Mouse (Mus musculus): Measurements from ENCODE around the gene Zdhhc19. TPM values are rescaled to one million over a fixed set of nuclear protein-coding genes. Genes with fewer than 3 reads are reported as not detected.

Gene Zdhhc19
- polyA plus RNA-seq, 1 experiment from 2014 or later: not detected

- Histone ChIP-seq H3K36me3 (ENCODE audit: control insufficient read depth, insufficient read depth, low read length) (no peaks in the 10 kb centered on the region), H3K4me1 (ENCODE audit: control insufficient read depth, insufficient read depth, low read length) (no peaks in the 10 kb centered on the region), H3K9me3 (ENCODE audit: control insufficient read depth, low read length) (no peaks in the 10 kb centered on the region), H3K27ac (ENCODE audit: low read depth, low read length) (no peak overlapping the region), H3K27me3 (ENCODE audit: control insufficient read depth, insufficient read depth, low read length) (no peaks in the 10 kb centered on the region), H3K4me2 (no peak overlapping the region), H3K4me3 (ENCODE audit: low read depth, low read length) (no peak overlapping the region), H3K9ac (ENCODE audit: low read length) (no peak overlapping the region)
- ATAC-seq (ENCODE audit: low FRiP score): no peak
- WGBS: 75% methylated on average over 3 of the region's 3 CpGs
- no peak for DNase-seq (ENCODE audit: low spot score, missing footprints)
Observed at GRCm38 (mm10) chr16:32555588-32555987, 59.5 kb downstream of the Zdhhc19 start.

DNA sequence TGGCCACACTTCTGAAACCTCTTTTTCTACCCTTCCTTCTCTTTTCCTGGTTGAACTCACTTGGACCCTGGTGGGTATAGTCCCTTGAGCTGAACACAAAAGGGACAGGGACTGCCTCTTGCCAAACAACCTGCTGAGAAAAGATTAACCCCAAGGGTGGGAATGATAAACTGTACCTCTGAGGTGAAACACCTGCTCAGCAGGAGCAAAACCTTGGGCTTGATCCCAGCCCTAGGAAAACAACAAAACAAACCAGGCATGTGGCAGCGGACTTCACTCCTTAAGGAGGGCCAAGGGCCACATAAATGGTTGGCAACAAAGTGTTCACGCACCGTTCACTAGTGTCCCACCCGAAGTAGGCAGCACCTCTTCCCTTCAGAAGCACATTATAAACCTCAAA, 63.4 kb downstream of the Zdhhc19 start:
- DNase-seq (ENCODE audit: low spot score, missing footprints) (no peak), ATAC-seq (ENCODE audit: low FRiP score) (no peak)
- Histone ChIP-seq H3K4me2 (no peak overlapping the region), H3K27ac (ENCODE audit: low read depth, low read length) (no peak overlapping the region), H3K36me3 (ENCODE audit: control insufficient read depth, insufficient read depth, low read length) (no peaks in the 10 kb centered on the region), H3K9me3 (ENCODE audit: control insufficient read depth, low read length) (no peaks in the 10 kb centered on the region), H3K4me3 (ENCODE audit: low read depth, low read length) (no peak overlapping the region), H3K9ac (ENCODE audit: low read length) (no peak overlapping the region), H3K4me1 (ENCODE audit: control insufficient read depth, insufficient read depth, low read length) (no peaks in the 10 kb centered on the region), H3K27me3 (ENCODE audit: control insufficient read depth, insufficient read depth, low read length) (no peaks in the 10 kb centered on the region)
- WGBS: 73% methylated on average over 4 of the region's 4 CpGs

DNA sequence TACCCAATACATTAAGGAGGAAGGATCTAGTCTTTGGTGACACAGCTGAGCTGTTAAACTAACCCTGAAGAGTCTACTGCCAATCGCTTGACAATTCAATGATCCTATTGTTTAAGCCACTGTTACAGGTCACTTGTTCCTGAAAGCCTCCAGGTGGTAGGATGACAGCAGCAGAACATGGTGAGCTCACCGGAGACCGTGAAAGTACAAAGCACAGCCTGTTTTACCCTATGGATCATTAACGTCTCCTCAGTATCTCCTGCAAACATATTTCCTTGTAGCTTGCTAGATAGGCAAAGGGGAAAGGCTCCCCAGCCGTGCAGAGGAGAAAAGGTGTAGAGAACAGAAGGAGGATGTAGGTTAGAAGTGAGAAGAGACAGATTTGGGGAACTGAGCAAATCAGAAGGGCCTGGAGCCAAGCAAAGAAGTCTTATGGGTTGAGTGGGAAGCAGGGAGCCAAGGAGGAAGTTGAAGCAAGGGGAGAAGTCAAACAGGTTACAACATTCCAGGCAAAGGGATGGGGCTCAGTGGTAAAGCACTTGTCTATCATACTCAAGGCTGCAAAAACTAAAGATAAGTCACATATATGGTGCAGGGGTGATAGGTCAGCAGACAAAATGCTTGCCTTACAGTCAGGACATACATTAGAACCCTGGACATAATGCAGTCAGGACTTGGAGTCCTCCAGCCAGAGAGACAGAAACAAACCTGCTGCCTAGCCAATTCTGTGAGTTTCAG, 67.2 kb downstream of the Zdhhc19 start:
- ATAC-seq (ENCODE audit: low FRiP score) (no peak), DNase-seq (ENCODE audit: low spot score, missing footprints) (no peak)
- Histone ChIP-seq H3K9me3 (ENCODE audit: control insufficient read depth, low read length) (no peaks in the 10 kb centered on the region), H3K4me2 (no peak overlapping the region), H3K9ac (ENCODE audit: low read length) (no peak overlapping the region), H3K27ac (ENCODE audit: low read depth, low read length) (no peak overlapping the region), H3K4me3 (ENCODE audit: low read depth, low read length) (no peak overlapping the region), H3K4me1 (ENCODE audit: control insufficient read depth, insufficient read depth, low read length) (no peaks in the 10 kb centered on the region), H3K36me3 (ENCODE audit: control insufficient read depth, insufficient read depth, low read length) (no peaks in the 10 kb centered on the region), H3K27me3 (ENCODE audit: control insufficient read depth, insufficient read depth, low read length) (no peaks in the 10 kb centered on the region)
- 85% methylated on average over 5 of the region's 5 CpGs for WGBS

DNA sequence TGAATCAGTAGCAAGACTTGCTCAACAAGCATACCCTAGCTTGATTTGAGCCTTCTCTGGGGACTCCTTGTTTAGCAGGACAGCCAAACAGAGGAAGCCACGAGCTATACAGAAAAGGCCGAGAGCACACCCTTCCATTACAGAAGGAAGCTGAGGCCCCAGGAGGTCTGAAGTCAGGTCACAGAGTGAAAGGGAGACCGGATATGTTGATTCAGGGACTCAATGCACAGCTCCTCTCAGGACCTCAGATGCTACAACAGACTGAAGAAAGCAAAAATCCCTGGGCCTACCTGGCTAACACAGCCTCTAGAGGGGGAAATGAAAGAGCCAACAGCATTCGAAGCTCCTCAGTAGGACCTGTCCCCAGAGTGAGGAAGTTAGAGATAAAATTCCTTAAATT, 71.2 kb downstream of the Zdhhc19 start:
- Histone ChIP-seq H3K4me3 (ENCODE audit: low read depth, low read length) (no peak overlapping the region), H3K27me3 (ENCODE audit: control insufficient read depth, insufficient read depth, low read length) (no peaks in the 10 kb centered on the region), H3K4me2 (no peak overlapping the region), H3K4me1 (ENCODE audit: control insufficient read depth, insufficient read depth, low read length) (no peaks in the 10 kb centered on the region), H3K9me3 (ENCODE audit: control insufficient read depth, low read length) (no peaks in the 10 kb centered on the region), H3K9ac (ENCODE audit: low read length) (no peak overlapping the region), H3K36me3 (ENCODE audit: control insufficient read depth, insufficient read depth, low read length) (no peaks in the 10 kb centered on the region), H3K27ac (ENCODE audit: low read depth, low read length) (no peak overlapping the region)
- DNase-seq (ENCODE audit: low spot score, missing footprints): no peak
- ATAC-seq (ENCODE audit: low FRiP score): no peak
- WGBS: 71% methylated on average over 4 of the region's 4 CpGs

GRCm38 (mm10) chr16:32568401-32568800, 72.3 kb downstream of the Zdhhc19 start:
- 66% methylated on average over 6 of the region's 6 CpGs for WGBS
- Histone ChIP-seq H3K4me1 (ENCODE audit: control insufficient read depth, insufficient read depth, low read length) (no peaks in the 10 kb centered on the region), H3K4me3 (ENCODE audit: low read depth, low read length) (no peak overlapping the region), H3K36me3 (ENCODE audit: control insufficient read depth, insufficient read depth, low read length) (no peaks in the 10 kb centered on the region), H3K9me3 (ENCODE audit: control insufficient read depth, low read length) (no peaks in the 10 kb centered on the region), H3K27ac (ENCODE audit: low read depth, low read length) (no peak overlapping the region), H3K4me2 (no peak overlapping the region), H3K27me3 (ENCODE audit: control insufficient read depth, insufficient read depth, low read length) (no peaks in the 10 kb centered on the region), H3K9ac (ENCODE audit: low read length) (no peak overlapping the region)
- no peak for ATAC-seq (ENCODE audit: low FRiP score)
- DNase-seq (ENCODE audit: low spot score, missing footprints): no peak

DNA sequence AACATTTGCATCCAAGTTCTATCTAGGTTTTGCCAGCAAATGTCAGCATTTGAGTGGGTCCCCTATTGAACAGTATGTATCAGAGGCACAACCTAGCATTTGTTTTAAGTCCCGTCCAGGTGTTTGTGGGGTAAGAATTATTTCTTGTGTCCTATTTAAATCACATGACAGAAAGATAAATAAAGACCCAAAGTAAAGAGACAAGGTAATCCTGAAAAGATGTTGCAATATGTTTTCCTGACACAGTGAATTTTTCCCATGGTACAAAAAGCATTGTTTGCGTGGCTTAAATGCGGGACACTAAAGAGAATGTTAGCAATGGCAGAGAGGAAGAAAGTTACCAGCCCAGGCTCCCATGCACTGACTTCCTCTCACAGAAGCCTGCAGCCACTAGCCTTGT, 74.0 kb downstream of the Zdhhc19 start:
- no peak overlapping the region for H3K4me2 ChIP-seq
- DNase-seq (ENCODE audit: low spot score, missing footprints): no peak
- no peaks in the 10 kb centered on the region for H3K9me3 ChIP-seq (ENCODE audit: control insufficient read depth, low read length)

GRCm38 (mm10) chr16:32572528-32572927, 76.5 kb downstream of the Zdhhc19 start:
- ATAC-seq (ENCODE audit: low FRiP score): no peak

More for the DNA sequence above, 74.0 kb downstream of the Zdhhc19 start:
- Histone ChIP-seq H3K36me3 (ENCODE audit: control insufficient read depth, insufficient read depth, low read length) (no peaks in the 10 kb centered on the region), H3K27me3 (ENCODE audit: control insufficient read depth, insufficient read depth, low read length) (no peaks in the 10 kb centered on the region), H3K27ac (ENCODE audit: low read depth, low read length) (no peak overlapping the region), H3K9ac (ENCODE audit: low read length) (no peak overlapping the region), H3K4me1 (ENCODE audit: control insufficient read depth, insufficient read depth, low read length) (no peaks in the 10 kb centered on the region), H3K4me3 (ENCODE audit: low read depth, low read length) (no peak overlapping the region)
- 93% methylated on average over 3 of the region's 3 CpGs for WGBS
- ATAC-seq (ENCODE audit: low FRiP score): no peak

DNA sequence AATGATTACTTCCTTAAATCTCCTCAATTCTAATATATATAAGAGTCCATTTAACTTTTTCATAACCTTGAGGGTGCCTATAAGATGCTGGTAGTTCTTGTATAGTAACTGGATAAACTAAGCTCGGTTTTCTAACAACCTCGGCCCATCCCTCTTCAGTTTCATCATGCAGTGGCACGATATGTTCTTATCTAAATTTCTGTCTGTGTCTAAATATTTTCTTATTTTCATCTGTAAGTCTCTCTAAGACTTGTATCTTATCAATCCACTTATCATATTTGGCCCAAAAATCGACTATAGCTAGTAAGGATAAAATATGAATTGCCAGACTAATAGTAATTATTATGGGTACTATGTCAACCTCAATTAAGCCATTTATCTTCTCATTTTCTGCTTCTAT, 90.4 kb downstream of the Zdhhc19 start:
- H3K27ac ChIP-seq (ENCODE audit: low read depth, low read length): no peak overlapping the region
- no peaks in the 10 kb centered on the region for H3K36me3 ChIP-seq (ENCODE audit: control insufficient read depth, insufficient read depth, low read length)
- H3K4me1 ChIP-seq (ENCODE audit: control insufficient read depth, insufficient read depth, low read length): no peaks in the 10 kb centered on the region; the same call in 1 of the 2 replicates
- 84% methylated on average over 4 of the region's 4 CpGs for WGBS
- no peaks in the 10 kb centered on the region for H3K9me3 ChIP-seq (ENCODE audit: control insufficient read depth, low read length)
- H3K4me3 ChIP-seq (ENCODE audit: low read depth, low read length): no peak overlapping the region
- ATAC-seq (ENCODE audit: low FRiP score) (no peak), DNase-seq (ENCODE audit: low spot score, missing footprints) (no peak)
- H3K4me2 ChIP-seq: no peak overlapping the region
- H3K9ac ChIP-seq (ENCODE audit: low read length): no peak overlapping the region
- H3K27me3 ChIP-seq (ENCODE audit: control insufficient read depth, insufficient read depth, low read length): no peaks in the 10 kb centered on the region

More at GRCm38 (mm10) chr16:32572528-32572927, 76.5 kb downstream of the Zdhhc19 start:
- no peak overlapping the region for H3K4me3 ChIP-seq (ENCODE audit: low read depth, low read length)
- WGBS: 82% methylated on average over 4 of the region's 4 CpGs
- no peaks in the 10 kb centered on the region for H3K27me3 ChIP-seq (ENCODE audit: control insufficient read depth, insufficient read depth, low read length)
- no peak for DNase-seq (ENCODE audit: low spot score, missing footprints)
- H3K9me3 ChIP-seq (ENCODE audit: control insufficient read depth, low read length): no peaks in the 10 kb centered on the region
- H3K9ac ChIP-seq (ENCODE audit: low read length): no peak overlapping the region
- no peaks in the 10 kb centered on the region for H3K36me3 ChIP-seq (ENCODE audit: control insufficient read depth, insufficient read depth, low read length)
- no peaks in the 10 kb centered on the region for H3K4me1 ChIP-seq (ENCODE audit: control insufficient read depth, insufficient read depth, low read length)
- no peak overlapping the region for H3K4me2 ChIP-seq
- H3K27ac ChIP-seq (ENCODE audit: low read depth, low read length): no peak overlapping the region

- DNase-seq (ENCODE audit: low spot score, missing footprints): peak; percentile 4
- no peak overlapping the region for H3K4me2 ChIP-seq
- no peak overlapping the region for H3K4me3 ChIP-seq (ENCODE audit: low read depth, low read length)
- H3K27me3 ChIP-seq (ENCODE audit: control insufficient read depth, insufficient read depth, low read length): no peaks in the 10 kb centered on the region
- no peak for ATAC-seq (ENCODE audit: low FRiP score)
- no peaks in the 10 kb centered on the region; the same call in 1 of the 2 replicates for H3K4me1 ChIP-seq (ENCODE audit: control insufficient read depth, insufficient read depth, low read length)
- H3K9ac ChIP-seq (ENCODE audit: low read length): no peak overlapping the region
- H3K36me3 ChIP-seq (ENCODE audit: control insufficient read depth, insufficient read depth, low read length): no peaks in the 10 kb centered on the region
- H3K9me3 ChIP-seq (ENCODE audit: control insufficient read depth, low read length): no peaks in the 10 kb centered on the region
- H3K27ac ChIP-seq (ENCODE audit: low read depth, low read length): no peak overlapping the region
- 92% methylated on average over 3 of the region's 3 CpGs for whole genome bisulfite sequencing
Observed at GRCm38 (mm10) chr16:32588568-32588967, 92.5 kb downstream of the Zdhhc19 start.
